Comparison of ENCODE assay signal across 9 mouse cellular contexts in genomic region chrX:105763612-105764011, GRCm38 (mm10). TPM values are rescaled to one million over a fixed set of nuclear protein-coding genes. Genes with fewer than 3 reads are reported as not detected.
DNase-seq lines count a peak whose midpoint lies in the region; ATAC-seq lines count a peak whose summit lies in the region.
"Had no signal": no experiment of that assay in that cellular context is flagged by ENCODE, and none has a peak within 500 bp of the region (broad histone marks: within the 10 kb centered on the region; RNA-seq: fewer than 3 reads in every experiment).

No protein-coding gene starts in this region.

- peak overlapping the region; percentile 66 for H3K4me2 ChIP-seq in forebrain, embryonic 15.5 days (replicated peaks)
- H3K4me2 ChIP-seq in midbrain, embryonic 16.5 days (ENCODE audit: low read length) = peak overlapping the region; percentile 68

- H3K27me3 ChIP-seq in forebrain, embryonic 15.5 days = peaks cover 16% of the 10 kb centered on the region
- peaks cover 36% of the 10 kb centered on the region for H3K27me3 ChIP-seq in midbrain, embryonic 16.5 days (ENCODE audit: control insufficient read depth, insufficient read depth, low read depth, low read length)

- peak; percentile 17 for DNase-seq in embryo, embryonic 11 days
- no peak for DNase-seq in embryo, embryonic 10.5 days (ENCODE audit: low spot score)
- peak; percentile 25 for DNase-seq in right cerebral cortex, postnatal 4 days
- DNase-seq in right cerebral cortex, postnatal 14 days = no peak
- DNase-seq in induced T-regulatory cell, adult 2 months (ENCODE audit: low read depth) = peak; percentile 29
- DNase-seq in frontal cortex, postnatal 10 days (ENCODE audit: low spot score in 2 of 2) = no peak

- no peaks in the 10 kb centered on the region for H3K9me3 ChIP-seq in forebrain, embryonic 15.5 days
- no peaks in the 10 kb centered on the region for H3K9me3 ChIP-seq in midbrain, embryonic 16.5 days (replicated peaks; ENCODE audit: control insufficient read depth, low read length, poor library complexity, severe bottlenecking)

- 18% methylated on average over 20 of the region's 20 CpGs for WGBS in forebrain, embryonic 15.5 days
- WGBS in midbrain, embryonic 16.5 days = 13% methylated on average over 17 of the region's 20 CpGs

- peak; percentile 48 for ATAC-seq in forebrain, embryonic 15.5 days (replicated peaks)
- ATAC-seq in midbrain, embryonic 16.5 days = peak; percentile 39; the same call in 1 of the 2 replicates

- no peaks in the 10 kb centered on the region for H3K36me3 ChIP-seq in forebrain, embryonic 15.5 days
- no peaks in the 10 kb centered on the region for H3K36me3 ChIP-seq in midbrain, embryonic 16.5 days (ENCODE audit: control insufficient read depth, insufficient read depth, low read length)

- peak overlapping the region; percentile 45 for H3K4me3 ChIP-seq in forebrain, embryonic 15.5 days
- peak overlapping the region; percentile 42 for H3K4me3 ChIP-seq in midbrain, embryonic 16.5 days (ENCODE audit: low read depth, low read length)
- H3K4me3 ChIP-seq: erythroblast, embryonic 14.5 days had no signal

- H3K9ac ChIP-seq in forebrain, embryonic 15.5 days (replicated peaks) = 0 out of 2 replicates have a peak overlapping the region, but pooled peaks have one; percentile 30
- H3K9ac ChIP-seq in midbrain, embryonic 16.5 days (ENCODE audit: low read depth, low read length) = peak overlapping the region; percentile 46; the same call in 1 of the 2 replicates

- peaks cover 8% of the 10 kb centered on the region; the same call in 1 of the 2 replicates for H3K4me1 ChIP-seq in forebrain, embryonic 15.5 days
- peaks cover 2% of the 10 kb centered on the region for H3K4me1 ChIP-seq in midbrain, embryonic 16.5 days (ENCODE audit: control insufficient read depth, insufficient read depth, low read length)

- H3K27ac ChIP-seq in forebrain, embryonic 15.5 days (replicated peaks) = no peak overlapping the region
- H3K27ac ChIP-seq in midbrain, embryonic 16.5 days (ENCODE audit: low read length) = no peak overlapping the region

RNA-seq across cellular contexts. Expression of gene Fgf16, which starts 0.5 kb away (rescaled TPM):
- polyA plus RNA-seq in forebrain, embryonic 15.5 days (2015; fragmentation: Nextera tagmentation; extraction: Ambion mirVana) = not detected in 2 replicates
- not detected in 2 replicates for polyA plus RNA-seq in midbrain, embryonic 16.5 days (2015; fragmentation: Nextera tagmentation; extraction: Ambion mirVana)
- polyA plus RNA-seq: erythroblast, embryonic 14.5 days had no signal

Comparison
In these comparisons a context has a peak if more than half of its experiments do, and no peak if none do; other contexts are left out.
1. DNase-seq: peak in embryo, embryonic 11 days (single experiment), right cerebral cortex, postnatal 4 days (single experiment) and induced T-regulatory cell, adult 2 months (single experiment); none in embryo, embryonic 10.5 days (single experiment), right cerebral cortex, postnatal 14 days (single experiment) and frontal cortex, postnatal 10 days (0 of 2).